Mouse (Mus musculus) left cerebral cortex, adult 18-20 months (tissue): ENCODE measurements around the gene Clhc1. TPM values are rescaled to one million over a fixed set of nuclear protein-coding genes. Genes with fewer than 3 reads are reported as not detected.
"Not testable (repeated sequence)": the region's sequence is repeated elsewhere in the genome, so short reads cannot be mapped to it uniquely, and the experiment has no call there.

ENCODE experiments used
- DNase-seq, 2 experiments: peaks; one replicate each; pipeline ENCODE4 v3.0.0; 2021 to 2022; ENCODE audit warnings: low spot score in 2 of 2, mixed read lengths in 1 of 2
- long read RNA-seq, 2 experiments: library from polyadenylated mRNA; stranded (forward); transcript quantifications; one replicate each; pipeline ENCODE4 v2.0.0; 2021
- total RNA-seq, 2 experiments: library from RNA; stranded (reverse); gene quantifications; 2 replicates each; pipeline ENCODE4 v1.2.3; 2021

The Clhc1 gene
- under 1 TPM; 0.16 to 0.23 TPM for total RNA-seq
- long read RNA-seq, experiment 1, result 0 reads
- long read RNA-seq, experiment 2, result 0 reads

- peak; percentile 93 to 94 for DNase-seq
Observed at GRCm38 (mm10) chr11:29547752-29548503, at the start of gene Clhc1, which contains the start of gene Rps27a. TSS of gene Clhc1 (plus strand) at chr11:29547950. TSS of gene Rps27a (minus strand) at chr11:29548109.

GRCm38 (mm10) chr11:29503948-29504893 lies 43.5 kb upstream of the Clhc1 start:
- DNase-seq, result no peak

GRCm38 (mm10) chr11:29504899-29505625 lies 42.7 kb upstream of the Clhc1 start:
- no peak for DNase-seq

- no peak for DNase-seq
Observed at GRCm38 (mm10) chr11:29509421-29509820, 38.3 kb upstream of the Clhc1 start.

- no peak for DNase-seq
Observed at GRCm38 (mm10) chr11:29512818-29513535, 34.8 kb upstream of the Clhc1 start.

- DNase-seq, result no peak
Observed at GRCm38 (mm10) chr11:29514325-29514681, 33.4 kb upstream of the Clhc1 start.

- DNase-seq, result peak; percentile 55 to 58
Observed at GRCm38 (mm10) chr11:29514682-29515412, 32.9 kb upstream of the Clhc1 start, which contains the start of gene Prorsd1. TSS of gene Prorsd1 (minus strand) at chr11:29515033.

GRCm38 (mm10) chr11:29525988-29526794 lies 21.6 kb upstream of the Clhc1 start, which contains the start of gene Mtif2:
TSS of gene Mtif2 (plus strand) at chr11:29526408.
- DNase-seq, result peak; percentile 74 to 82

- no peak for DNase-seq
Observed at GRCm38 (mm10) chr11:29538201-29538600, 9.5 kb upstream of the Clhc1 start.

- no peak for DNase-seq
Observed at GRCm38 (mm10) chr11:29544225-29544945, 3.4 kb upstream of the Clhc1 start.

GRCm38 (mm10) chr11:29545150-29545752 lies 2.5 kb upstream of the Clhc1 start:
- DNase-seq, result not testable (repeated sequence)

GRCm38 (mm10) chr11:29546297-29546696 lies 1.5 kb upstream of the Clhc1 start:
- DNase-seq, result not testable (repeated sequence)

GRCm38 (mm10) chr11:29546762-29547161 lies 988 bp upstream of the Clhc1 start:
- no peak for DNase-seq

GRCm38 (mm10) chr11:29547249-29547751 lies 450 bp upstream of the Clhc1 start:
- no peak for DNase-seq

- no peak for DNase-seq
Observed at GRCm38 (mm10) chr11:29548504-29549424, 1.0 kb downstream of the Clhc1 start.

GRCm38 (mm10) chr11:29549425-29549778 lies 1.7 kb downstream of the Clhc1 start:
- no peak for DNase-seq
